Mouse (Mus musculus): Measurements from ENCODE around the gene Sult1e1. TPM values are rescaled to one million over a fixed set of nuclear protein-coding genes. Genes with fewer than 3 reads are reported as not detected.

Gene Sult1e1
- polyA plus RNA-seq, 1 experiment = not detected

DNA sequence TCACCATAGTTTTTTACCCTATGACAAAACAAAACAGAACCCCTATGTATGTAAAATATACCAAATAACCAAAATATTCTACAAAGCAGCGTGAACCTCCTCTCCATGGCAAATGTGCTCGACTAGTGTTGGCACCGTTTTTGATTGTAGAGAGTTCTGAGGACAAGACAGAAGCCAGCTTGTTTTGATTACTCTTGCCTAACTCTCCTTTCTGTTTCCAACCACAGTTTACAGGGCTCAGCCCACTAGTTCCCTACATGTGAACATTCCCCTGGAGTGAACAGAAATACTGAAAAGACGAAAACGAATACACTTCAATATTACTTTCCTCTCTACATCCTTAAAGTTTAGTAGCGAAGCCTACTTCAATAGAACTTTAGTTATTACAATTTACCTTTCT is 18.6 kb downstream of the Sult1e1 start:
- Histone ChIP-seq H3K4me3 (ENCODE audit: insufficient read depth, low read length) (no peak overlapping the region), H3K27ac (ENCODE audit: insufficient read depth, low read length) (no peak overlapping the region), H3K4me1 (ENCODE audit: control insufficient read depth, insufficient read depth, low read length) (no peaks in the 10 kb centered on the region)
- no peak for TF ChIP-seq CTCF (IDR thresholded peaks at IDR 0.05; ENCODE audit: extremely low read depth, insufficient read depth, low read length)
- TF ChIP-seq POLR2A (IDR thresholded peaks at IDR 0.05; ENCODE audit: extremely low read depth, insufficient read depth, low read length) = no peak

DNA sequence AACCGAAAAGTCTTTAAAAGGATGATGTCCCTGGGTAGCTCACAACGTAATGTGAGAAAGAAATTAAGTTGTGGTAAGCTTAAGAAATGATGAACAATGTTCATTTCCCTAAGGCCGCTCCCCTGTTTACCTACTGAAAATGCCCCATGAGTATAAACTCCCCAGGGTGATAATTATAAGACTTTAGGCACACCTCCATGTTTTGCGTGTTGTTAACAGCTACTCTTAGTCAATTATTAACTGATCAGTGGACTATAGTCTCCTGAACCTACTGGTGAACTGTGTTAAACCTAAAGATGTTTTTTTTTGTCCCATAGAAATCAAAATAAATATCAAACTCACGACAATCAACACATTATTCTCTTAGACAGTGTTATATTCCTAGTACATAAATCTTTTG is 22.5 kb downstream of the Sult1e1 start, which contains the start of gene Sult1d1:
Gene Sult1d1, minus strand, starts transcription at position 183 of the 400 bp plus-strand sequence.
- no peak for TF ChIP-seq POLR2A (IDR thresholded peaks at IDR 0.05; ENCODE audit: extremely low read depth, insufficient read depth, low read length)
- no peak for TF ChIP-seq CTCF (IDR thresholded peaks at IDR 0.05; ENCODE audit: extremely low read depth, insufficient read depth, low read length)
- H3K27ac ChIP-seq (ENCODE audit: insufficient read depth, low read length) = no peak within 1 kb of the TSS
- no peaks in the 10 kb centered on the region for H3K4me1 ChIP-seq (ENCODE audit: control insufficient read depth, insufficient read depth, low read length)
- no peak within 1 kb of the TSS for H3K4me3 ChIP-seq (ENCODE audit: insufficient read depth, low read length)

- TF ChIP-seq CTCF (IDR thresholded peaks at IDR 0.05; ENCODE audit: extremely low read depth, insufficient read depth, low read length) (no peak), POLR2A (IDR thresholded peaks at IDR 0.05; ENCODE audit: extremely low read depth, insufficient read depth, low read length) (no peak)
- Histone ChIP-seq H3K4me1 (ENCODE audit: control insufficient read depth, insufficient read depth, low read length) (no peaks in the 10 kb centered on the region), H3K27ac (ENCODE audit: insufficient read depth, low read length) (no peak overlapping the region), H3K4me3 (ENCODE audit: insufficient read depth, low read length) (no peak overlapping the region)
These were observed 24.1 kb downstream of the Sult1e1 start for GRCm38 (mm10) chr5:87567306-87567705.

DNA sequence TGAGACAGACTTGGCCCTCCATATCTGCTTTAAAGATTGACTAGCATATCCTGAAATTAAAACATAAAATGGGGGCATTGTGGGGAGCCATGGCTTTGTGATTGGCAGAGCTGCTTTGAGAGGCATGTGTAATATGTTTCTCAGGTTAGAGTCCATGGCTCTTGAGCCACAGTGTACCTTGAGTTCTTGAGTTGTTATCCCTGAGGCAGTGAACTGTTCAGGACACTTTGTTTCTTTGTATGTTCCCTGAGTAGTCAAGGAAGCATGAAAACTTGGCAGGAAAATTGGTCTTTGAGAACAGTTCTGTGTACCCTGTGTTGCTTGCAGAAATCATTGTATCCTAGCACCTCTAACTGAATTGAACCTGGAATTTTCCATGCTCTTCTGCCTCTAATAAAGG is 28.4 kb downstream of the Sult1e1 start:
- Histone ChIP-seq H3K4me1 (ENCODE audit: control insufficient read depth, insufficient read depth, low read length) (no peaks in the 10 kb centered on the region), H3K4me3 (ENCODE audit: insufficient read depth, low read length) (no peak overlapping the region)
- TF ChIP-seq CTCF (IDR thresholded peaks at IDR 0.05; ENCODE audit: extremely low read depth, insufficient read depth, low read length) = no peak
- no peak for TF ChIP-seq POLR2A (IDR thresholded peaks at IDR 0.05; ENCODE audit: extremely low read depth, insufficient read depth, low read length)

DNA sequence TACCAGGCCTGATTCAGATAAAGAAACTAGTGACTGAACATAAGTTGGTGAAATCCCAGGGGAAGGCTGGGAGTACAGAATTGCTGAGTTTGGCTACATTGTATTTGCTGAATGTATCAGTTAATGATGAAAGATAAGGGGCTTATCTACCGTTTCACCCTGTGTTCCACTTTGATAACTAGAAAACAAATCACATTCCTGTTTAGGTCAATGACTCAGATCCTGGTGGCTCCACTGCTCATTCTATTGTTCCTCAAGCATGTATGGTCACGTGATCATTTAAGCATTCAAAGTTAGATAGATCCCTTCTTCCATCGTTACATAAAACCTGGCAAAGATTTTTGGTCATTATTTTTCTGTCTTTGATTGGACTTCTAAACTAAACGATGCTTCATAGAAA is 28.9 kb downstream of the Sult1e1 start:
- Histone ChIP-seq H3K4me3 (ENCODE audit: insufficient read depth, low read length) (no peak overlapping the region), H3K27ac (ENCODE audit: insufficient read depth, low read length) (no peak overlapping the region), H3K4me1 (ENCODE audit: control insufficient read depth, insufficient read depth, low read length) (no peaks in the 10 kb centered on the region)
- TF ChIP-seq POLR2A (IDR thresholded peaks at IDR 0.05; ENCODE audit: extremely low read depth, insufficient read depth, low read length) = no peak
- TF ChIP-seq CTCF (IDR thresholded peaks at IDR 0.05; ENCODE audit: extremely low read depth, insufficient read depth, low read length) = no peak

More for the DNA sequence above, 28.4 kb downstream of the Sult1e1 start:
- no peak overlapping the region for H3K27ac ChIP-seq (ENCODE audit: insufficient read depth, low read length)

- H3K4me1 ChIP-seq (ENCODE audit: control insufficient read depth, insufficient read depth, low read length) = no peaks in the 10 kb centered on the region
These were observed 31.2 kb downstream of the Sult1e1 start for GRCm38 (mm10) chr5:87560145-87560544.

DNA sequence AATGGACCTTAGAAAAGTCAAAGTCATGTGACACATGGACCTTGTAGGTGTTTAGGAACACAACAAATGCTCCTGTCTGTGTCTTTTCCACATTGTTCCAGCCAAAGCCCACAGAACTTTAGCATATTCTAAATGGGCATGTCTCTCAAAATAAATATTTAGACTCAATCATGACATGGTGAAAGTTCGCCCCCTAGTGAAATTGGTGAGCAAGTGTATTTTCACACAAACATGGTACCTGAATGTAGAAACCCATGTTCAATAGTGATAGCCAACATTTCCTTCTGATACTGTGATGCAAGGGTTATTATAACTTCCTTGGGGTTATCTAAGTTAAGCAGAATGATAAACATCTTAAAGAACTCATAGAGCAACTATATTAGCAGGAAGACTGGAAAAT is 40.5 kb downstream of the Sult1e1 start:
- no peak overlapping the region for H3K27ac ChIP-seq (ENCODE audit: insufficient read depth, low read length)
- no peak for TF ChIP-seq POLR2A (IDR thresholded peaks at IDR 0.05; ENCODE audit: extremely low read depth, insufficient read depth, low read length)
- H3K4me3 ChIP-seq (ENCODE audit: insufficient read depth, low read length) = no peak overlapping the region
- no peaks in the 10 kb centered on the region for H3K4me1 ChIP-seq (ENCODE audit: control insufficient read depth, insufficient read depth, low read length)

More at GRCm38 (mm10) chr5:87560145-87560544, 31.2 kb downstream of the Sult1e1 start:
- no peak overlapping the region for H3K27ac ChIP-seq (ENCODE audit: insufficient read depth, low read length)
- H3K4me3 ChIP-seq (ENCODE audit: insufficient read depth, low read length) = no peak overlapping the region
- TF ChIP-seq POLR2A (IDR thresholded peaks at IDR 0.05; ENCODE audit: extremely low read depth, insufficient read depth, low read length) (no peak), CTCF (IDR thresholded peaks at IDR 0.05; ENCODE audit: extremely low read depth, insufficient read depth, low read length) (no peak)

GRCm38 (mm10) chr5:87538111-87538510 is 53.3 kb downstream of the Sult1e1 start, which contains the start of gene Sult1b1:
Gene Sult1b1, minus strand, starts transcription at chr5:87538195.
- no peaks in the 10 kb centered on the region for H3K4me1 ChIP-seq (ENCODE audit: control insufficient read depth, insufficient read depth, low read length)
- TF ChIP-seq POLR2A (IDR thresholded peaks at IDR 0.05; ENCODE audit: extremely low read depth, insufficient read depth, low read length) (no peak), CTCF (IDR thresholded peaks at IDR 0.05; ENCODE audit: extremely low read depth, insufficient read depth, low read length) (no peak)
- no peak within 1 kb of the TSS for H3K4me3 ChIP-seq (ENCODE audit: insufficient read depth, low read length)
- no peak within 1 kb of the TSS for H3K27ac ChIP-seq (ENCODE audit: insufficient read depth, low read length)

- Histone ChIP-seq H3K4me3 (ENCODE audit: insufficient read depth, low read length) (no peak overlapping the region), H3K27ac (ENCODE audit: insufficient read depth, low read length) (no peak overlapping the region), H3K4me1 (ENCODE audit: control insufficient read depth, insufficient read depth, low read length) (no peaks in the 10 kb centered on the region)
- TF ChIP-seq POLR2A (IDR thresholded peaks at IDR 0.05; ENCODE audit: extremely low read depth, insufficient read depth, low read length) = no peak
- no peak for TF ChIP-seq CTCF (IDR thresholded peaks at IDR 0.05; ENCODE audit: extremely low read depth, insufficient read depth, low read length)
These were observed 55.3 kb downstream of the Sult1e1 start for GRCm38 (mm10) chr5:87535994-87536644.

- Histone ChIP-seq H3K4me3 (ENCODE audit: insufficient read depth, low read length) (no peak overlapping the region), H3K4me1 (ENCODE audit: control insufficient read depth, insufficient read depth, low read length) (no peaks in the 10 kb centered on the region), H3K27ac (ENCODE audit: insufficient read depth, low read length) (no peak overlapping the region)
- TF ChIP-seq POLR2A (IDR thresholded peaks at IDR 0.05; ENCODE audit: extremely low read depth, insufficient read depth, low read length) (no peak), CTCF (IDR thresholded peaks at IDR 0.05; ENCODE audit: extremely low read depth, insufficient read depth, low read length) (no peak)
These were observed 59.1 kb downstream of the Sult1e1 start for GRCm38 (mm10) chr5:87532288-87532687.

Other genes starting within 250 kb of the Sult1e1 start
- not detected in 2 replicates for gene Ugt2b38, start 167.4 kb downstream of the Sult1e1 start, polyA plus RNA-seq (2012; rRNA removed)
- not detected in 2 replicates for gene Ugt2a2, start 109.3 kb downstream of the Sult1e1 start, polyA plus RNA-seq (2012; rRNA removed)
- not detected in 2 replicates for gene Gm43638, start 104.8 kb downstream of the Sult1e1 start, polyA plus RNA-seq (2012; rRNA removed)
- not detected in 2 replicates for gene Ugt2a1, start 100.7 kb downstream of the Sult1e1 start, polyA plus RNA-seq (2012; rRNA removed)
- gene Sult1b1, start 53.4 kb downstream of the Sult1e1 start, polyA plus RNA-seq (2012; rRNA removed) = not detected in 2 replicates
- gene Sult1d1, start 22.6 kb downstream of the Sult1e1 start, polyA plus RNA-seq (2012; rRNA removed) = not detected in 2 replicates
- not detected in 2 replicates for gene Csn1s1, start 74.6 kb upstream of the Sult1e1 start, polyA plus RNA-seq (2012; rRNA removed)
- gene Csn2, start 108.0 kb upstream of the Sult1e1 start, polyA plus RNA-seq (2012; rRNA removed) = not detected in 2 replicates
- not detected in 2 replicates for gene Csn1s2a, start 183.0 kb upstream of the Sult1e1 start, polyA plus RNA-seq (2012; rRNA removed)
- not detected in 2 replicates for gene Csn1s2b, start 216.5 kb upstream of the Sult1e1 start, polyA plus RNA-seq (2012; rRNA removed)
- gene Prr27, start 234.1 kb upstream of the Sult1e1 start, polyA plus RNA-seq (2012; rRNA removed) = not detected in 2 replicates